Mouse (Mus musculus) embryonic fibroblast, embryonic 13.5 days (primary cell): ENCODE data around the gene Glis1.

Source experiments
- CTCF ChIP-seq: IDR thresholded peaks from 2 replicates; pipeline ENCODE4 v1.5.1; 2011; ENCODE audit warnings: mild to moderate bottlenecking, control low read depth, low read length, moderate library complexity, borderline replicate concordance; ENCODE audit not compliant: insufficient read depth
- POLR2A ChIP-seq: IDR thresholded peaks from 2 replicates; pipeline ENCODE4 v1.6.1; 2011; ENCODE audit warnings: low read depth, mild to moderate bottlenecking, control low read depth, low read length, moderate library complexity

DNA sequence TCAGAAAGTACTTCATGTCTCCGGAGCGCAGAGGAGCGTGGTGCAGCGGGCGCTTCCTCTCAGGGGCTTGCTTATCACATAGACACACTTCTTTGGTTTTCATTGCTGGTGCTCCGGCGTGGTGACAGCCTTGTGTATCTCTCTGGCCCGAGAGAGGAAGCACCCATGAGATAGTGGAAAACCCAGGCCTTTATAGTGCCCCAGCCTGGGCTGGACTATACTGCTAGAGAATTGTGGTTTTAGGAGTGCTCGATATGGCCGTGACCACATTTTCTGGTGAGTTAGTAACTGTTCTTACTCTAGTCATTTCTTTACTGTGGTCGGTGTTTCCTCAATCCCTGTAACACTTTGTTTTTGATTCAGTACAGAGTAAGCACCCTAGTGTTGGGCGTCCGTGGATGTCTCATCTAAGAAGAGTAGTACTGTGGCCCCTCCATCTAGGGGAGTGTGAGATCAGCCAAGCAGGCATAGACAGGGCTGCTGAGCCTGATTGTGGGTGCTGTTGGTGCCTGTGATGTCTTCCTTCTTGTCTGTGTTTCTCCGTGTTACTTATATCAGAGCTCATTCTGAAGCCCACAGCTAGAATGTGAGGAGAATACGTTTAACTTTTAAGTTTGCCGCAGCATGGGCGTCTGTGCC, 171.7 kb downstream of the Glis1 start:
- TF ChIP-seq POLR2A (no peak), CTCF (no peak)
